Mouse (Mus musculus) cerebellum, postnatal 25 days (tissue): ENCODE measurements at regions not wholly inside any gene's neighbourhood (a gene's known extent, or its start where the extent isn't known, plus 50 kb on each side); places are given as distances from the start of the nearest gene placed in this dataset.

ENCODE experiments used
- DNase-seq, 2 experiments: peaks; one replicate each; pipeline ENCODE4 v3.0.0; 2021; ENCODE audit warnings: mixed read lengths in 2 of 2

GRCm38 (mm10) chr1:39102126-39102905, 91.2 kb upstream of the Npas2 start:
- DNase-seq, result no peak

GRCm38 (mm10) chr1:39102989-39103910, 90.3 kb upstream of the Npas2 start:
- DNase-seq, result no peak

- no peak for DNase-seq
Observed at GRCm38 (mm10) chr1:39105546-39106371, 87.8 kb upstream of the Npas2 start.

GRCm38 (mm10) chr1:39106372-39106643, 87.2 kb upstream of the Npas2 start:
- no peak for DNase-seq

GRCm38 (mm10) chr1:39106650-39107049, 86.9 kb upstream of the Npas2 start:
- no peak for DNase-seq

- DNase-seq, result no peak
Observed at GRCm38 (mm10) chr1:39116319-39116718, 77.2 kb upstream of the Npas2 start.

GRCm38 (mm10) chr1:39122316-39123015, 71.1 kb upstream of the Npas2 start:
- DNase-seq, result no peak

GRCm38 (mm10) chr1:39123081-39123812, 70.3 kb upstream of the Npas2 start:
- DNase-seq, result no peak

- no peak for DNase-seq
Observed at GRCm38 (mm10) chr1:39123813-39124146, 69.8 kb upstream of the Npas2 start.

GRCm38 (mm10) chr1:39134521-39134920, 59.0 kb upstream of the Npas2 start:
- DNase-seq, result no peak

- DNase-seq, result no peak
Observed at GRCm38 (mm10) chr1:39143054-39143453, 50.5 kb upstream of the Npas2 start.

GRCm38 (mm10) chr1:39143626-39144025, 49.9 kb upstream of the Npas2 start:
- DNase-seq, result no peak
